Mouse (Mus musculus) limb, embryonic 14.5 days (tissue): ENCODE measurements around the gene Triobp. TPM values are rescaled to one million over a fixed set of nuclear protein-coding genes. Genes with fewer than 3 reads are reported as not detected.

Experiments
- ATAC-seq: fragments of 200-750 bp; cut with Nextera tagmentation; 2 replicates; pipeline ENCODE4 v1.8.0; 2017; ENCODE audit warnings: low read depth, moderate number of reproducible peaks, moderate TSS enrichment; ENCODE audit not compliant: low FRiP score
- DNase-seq: peaks from one replicate; pipeline ENCODE4 v3.0.0-alpha.2; 2015; ENCODE audit warnings: low spot score
- H3K27ac ChIP-seq: fragments of 300-500 bp; sonication (generic); replicated peaks from 2 replicates; pipeline ENCODE4 v1.5.1; 2014; ENCODE audit warnings: low read depth, mild to moderate bottlenecking, low read length, moderate library complexity, mixed read lengths
- H3K27me3 ChIP-seq: fragments of 300-500 bp; sonication (generic); 2 replicates; pipeline ENCODE4 v1.6.1; 2014; ENCODE audit warnings: low read length, mixed read lengths; ENCODE audit not compliant: control insufficient read depth, insufficient read depth
- H3K36me3 ChIP-seq: fragments of 300-500 bp; sonication (generic); 2 replicates; pipeline ENCODE4 v1.6.1; 2014; ENCODE audit warnings: mild to moderate bottlenecking, low read length, moderate library complexity, mixed read lengths; ENCODE audit not compliant: control insufficient read depth, insufficient read depth
- H3K4me1 ChIP-seq: fragments of 300-500 bp; sonication (generic); 2 replicates; pipeline ENCODE4 v1.6.1; 2014; ENCODE audit warnings: antibody characterized with exemption, low read length, mixed read lengths; ENCODE audit not compliant: control insufficient read depth, insufficient read depth
- H3K4me2 ChIP-seq: fragments of 300-500 bp; sonication (generic); replicated peaks from 2 replicates; pipeline ENCODE4 v1.6.1; 2014; ENCODE audit warnings: low read depth, mild to moderate bottlenecking, low read length, moderate library complexity; ENCODE audit not compliant: severe bottlenecking
- H3K4me3 ChIP-seq: fragments of 300-500 bp; sonication (generic); replicated peaks from 2 replicates; pipeline ENCODE4 v1.5.1; 2014; ENCODE audit warnings: low read length
- H3K9ac ChIP-seq: fragments of 300-500 bp; sonication (generic); 2 replicates; pipeline ENCODE4 v1.6.1; 2014; ENCODE audit warnings: mild to moderate bottlenecking, low read depth, low read length, moderate library complexity; ENCODE audit not compliant: severe bottlenecking
- H3K9me3 ChIP-seq: fragments of 300-500 bp; sonication (generic); 2 replicates; pipeline ENCODE4 v1.6.1; 2016; ENCODE audit warnings: low read length; ENCODE audit not compliant: control insufficient read depth
- POLR2A ChIP-seq: fragments of 200-500 bp; IDR thresholded peaks from 2 replicates; pipeline ENCODE4 v1.8.0; 2012; ENCODE audit warnings: inconsistent platforms, mild to moderate bottlenecking, moderate library complexity, borderline replicate concordance; ENCODE audit not compliant: insufficient read depth, insufficient read length; ENCODE audit errors: extremely low read depth
- WGBS: fragments of 180-500 bp; shearing (Covaris S2); extraction: QIAGEN DNeasy Blood & Tissue Kit; methylation state at CpG from one replicate; pipeline ENCODE4 v1.1.7; 2014; 5-methylcytosine and 5-hydroxymethylcytosine counted together
- polyA plus RNA-seq, 2 experiments: library from polyadenylated mRNA; depleted of rRNA in 1 of 2; stranded (reverse) in 1 of 2; unstranded in 1 of 2; fragments of >200 nt; fragmentation: Nextera tagmentation in 1 of 2; extraction: Ambion mirVana in 1 of 2; gene quantifications; 2 replicates each; pipeline versions ENCODE4 v1.2.1 to v1.2.3; 2012 to 2014

The Triobp gene
- polyA plus RNA-seq, 2 experiments, result 44.7 to 64.4 TPM

DNA sequence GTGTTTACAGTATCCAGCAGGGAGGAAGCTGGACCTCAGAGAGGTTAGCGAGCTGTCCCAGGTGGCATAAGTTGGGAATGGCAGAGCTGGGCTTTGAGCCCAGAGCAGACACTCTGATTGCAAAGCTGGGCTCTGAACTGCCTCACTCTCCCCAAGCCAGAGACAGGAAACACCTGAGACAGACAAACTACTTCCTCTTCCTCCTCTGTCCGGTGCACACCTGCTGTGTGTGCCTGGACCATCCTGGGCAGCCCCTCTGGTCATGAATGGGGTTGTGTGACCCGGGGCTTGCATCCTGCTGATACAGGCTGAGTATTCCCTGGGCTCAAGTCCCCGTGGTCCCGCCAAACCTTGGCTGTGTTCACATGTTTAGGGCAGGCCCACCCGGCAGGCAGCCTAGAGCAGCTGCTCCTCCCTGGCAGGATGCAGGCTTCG is 52.9 kb downstream of the Triobp start:
- Histone ChIP-seq H3K36me3 (peaks cover 99% of the 10 kb centered on the region), H3K27me3 (no peaks in the 10 kb centered on the region), H3K9ac (no peak overlapping the region), H3K4me2 (no peak overlapping the region), H3K27ac (no peak overlapping the region), H3K4me1 (no peaks in the 10 kb centered on the region), H3K4me3 (no peak overlapping the region), H3K9me3 (no peaks in the 10 kb centered on the region)
- no peak for DNase-seq
- ATAC-seq, result no peak
- no peak for TF ChIP-seq POLR2A
- WGBS, result 70% methylated on average over 7 of the region's 7 CpGs

DNA sequence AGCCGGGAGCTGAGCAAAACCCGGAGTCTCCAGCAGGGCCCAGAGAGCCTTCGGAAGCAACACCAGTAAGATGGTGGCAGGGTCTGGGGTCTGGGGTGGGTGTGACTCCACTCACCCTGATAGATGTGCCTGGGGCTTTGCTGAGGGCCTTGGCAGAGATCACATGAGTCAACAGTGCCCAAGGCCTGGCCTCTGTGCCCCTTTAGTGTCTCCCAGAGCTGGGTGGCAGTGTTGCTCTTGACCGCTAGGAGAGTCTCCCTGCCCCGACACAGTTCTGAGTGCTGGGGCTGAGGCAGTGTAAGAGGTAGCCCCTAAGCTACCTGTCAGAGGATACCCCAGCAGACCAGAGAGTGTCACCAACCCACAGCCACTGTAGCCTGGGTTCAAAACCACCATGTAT is 54.0 kb downstream of the Triobp start:
- no peak overlapping the region for H3K9ac ChIP-seq
- H3K9me3 ChIP-seq, result no peaks in the 10 kb centered on the region
- no peak for TF ChIP-seq POLR2A
- no peak overlapping the region for H3K27ac ChIP-seq
- no peak overlapping the region for H3K4me2 ChIP-seq
- H3K36me3 ChIP-seq, result peaks cover 99% of the 10 kb centered on the region
- 88% methylated on average over 5 of the region's 5 CpGs for WGBS
- no peak for DNase-seq
- no peak for ATAC-seq
- H3K4me1 ChIP-seq, result no peaks in the 10 kb centered on the region
- no peaks in the 10 kb centered on the region for H3K27me3 ChIP-seq
- no peak overlapping the region for H3K4me3 ChIP-seq

DNA sequence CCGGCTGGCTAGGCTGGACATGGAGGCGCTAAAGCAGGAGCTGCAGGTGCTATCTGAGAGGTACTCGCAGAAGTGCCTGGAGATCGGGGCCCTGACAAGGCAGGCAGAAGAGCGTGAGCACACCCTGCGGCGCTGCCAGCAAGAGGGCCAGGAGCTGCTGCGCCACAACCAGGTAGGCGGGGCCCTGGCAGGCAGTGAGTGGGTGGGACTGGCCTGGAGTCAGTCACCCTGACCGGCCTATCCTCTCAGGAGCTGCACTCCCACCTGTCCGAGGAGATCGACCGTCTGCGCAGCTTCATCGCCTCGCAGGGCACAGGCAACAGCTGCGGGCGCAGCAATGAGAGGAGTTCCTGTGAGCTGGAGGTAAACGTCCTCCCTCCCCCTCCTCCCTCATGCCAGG is 54.5 kb downstream of the Triobp start:
- H3K4me2 ChIP-seq, result no peak overlapping the region
- TF ChIP-seq POLR2A, result no peak
- ATAC-seq, result no peak
- H3K27me3 ChIP-seq, result no peaks in the 10 kb centered on the region
- H3K9ac ChIP-seq, result no peak overlapping the region
- no peaks in the 10 kb centered on the region for H3K4me1 ChIP-seq
- H3K4me3 ChIP-seq, result no peak overlapping the region
- WGBS, result 37% methylated on average over 19 of the region's 19 CpGs
- no peak overlapping the region for H3K27ac ChIP-seq
- H3K9me3 ChIP-seq, result no peaks in the 10 kb centered on the region
- H3K36me3 ChIP-seq, result peaks cover 99% of the 10 kb centered on the region
- DNase-seq, result no peak

DNA sequence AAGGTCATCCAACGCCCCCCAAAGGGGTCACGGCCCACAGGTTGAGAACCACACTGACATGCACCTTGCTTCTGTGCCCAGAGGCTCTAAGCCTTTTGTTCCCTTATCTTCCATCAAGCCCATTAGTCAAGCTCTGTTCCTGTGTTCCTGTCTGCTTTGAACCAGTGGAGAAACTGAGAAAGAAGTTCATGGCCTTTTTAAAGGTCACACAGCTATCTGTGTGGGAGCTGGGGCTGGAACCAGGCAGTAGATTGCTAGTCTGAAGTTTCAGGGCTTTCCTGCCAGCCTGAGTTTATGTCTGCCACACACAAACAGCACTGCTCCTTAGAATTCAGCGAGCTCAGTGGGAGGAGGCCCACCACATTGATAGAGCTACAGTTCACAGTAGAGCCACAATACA is 55.6 kb downstream of the Triobp start:
- Histone ChIP-seq H3K9ac (no peak overlapping the region), H3K27ac (no peak overlapping the region), H3K4me2 (no peak overlapping the region), H3K27me3 (no peaks in the 10 kb centered on the region), H3K4me3 (no peak overlapping the region), H3K9me3 (no peaks in the 10 kb centered on the region), H3K36me3 (peaks cover 93% of the 10 kb centered on the region), H3K4me1 (no peaks in the 10 kb centered on the region)
- 83% methylated on average over 3 of the region's 3 CpGs for WGBS
- DNase-seq (no peak), ATAC-seq (no peak)
- TF ChIP-seq POLR2A, result no peak

DNA sequence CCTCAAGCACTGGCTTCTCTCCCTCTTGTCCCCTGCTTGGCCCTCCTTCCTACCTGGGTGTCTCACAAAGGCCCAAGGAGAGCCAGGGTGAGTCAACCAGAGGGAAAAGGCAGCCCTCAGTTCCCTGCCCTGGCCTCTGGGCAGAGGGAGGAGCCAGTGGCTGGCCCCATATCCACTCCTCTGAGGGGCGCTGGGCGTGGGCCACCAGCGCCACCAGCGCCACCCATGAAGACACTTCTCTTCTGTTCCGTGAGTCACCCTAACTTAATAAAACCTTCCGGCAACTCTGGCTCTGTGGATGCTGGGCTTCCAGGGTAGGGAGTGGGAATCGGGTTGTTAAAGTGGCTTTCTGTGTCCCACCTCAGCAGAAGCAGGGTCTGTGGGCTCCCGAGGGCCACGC is 58.1 kb downstream of the Triobp start:
- peaks cover 69% of the 10 kb centered on the region for H3K36me3 ChIP-seq
- WGBS, result 88% methylated on average over 9 of the region's 9 CpGs

DNA sequence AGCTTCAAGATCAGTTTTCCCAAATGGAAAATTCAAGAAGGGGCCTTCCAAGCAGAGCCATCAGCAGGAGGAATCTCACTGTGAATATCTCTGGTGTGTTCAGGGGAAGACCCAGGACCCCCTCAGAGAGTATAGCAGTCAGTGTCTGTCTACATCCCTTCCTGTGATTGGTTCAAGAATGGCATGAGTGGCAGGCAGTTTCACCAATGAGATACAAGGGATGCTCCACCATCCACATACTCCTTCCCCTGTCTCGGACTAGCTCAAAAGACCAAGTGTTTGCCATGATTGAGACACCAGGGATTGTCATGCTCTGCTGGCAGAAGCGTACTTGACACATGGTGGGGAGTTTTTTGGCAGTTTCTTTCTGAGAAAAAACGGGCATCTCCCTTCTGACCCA is 59.1 kb downstream of the Triobp start:
- no peak for TF ChIP-seq POLR2A
- Histone ChIP-seq H3K9ac (no peak overlapping the region), H3K27me3 (no peaks in the 10 kb centered on the region), H3K36me3 (peaks cover 58% of the 10 kb centered on the region), H3K4me3 (no peak overlapping the region), H3K4me2 (no peak overlapping the region), H3K4me1 (no peaks in the 10 kb centered on the region), H3K9me3 (no peaks in the 10 kb centered on the region), H3K27ac (no peak overlapping the region)
- 85% methylated on average over 3 of the region's 3 CpGs for WGBS
- no peak for DNase-seq
- no peak for ATAC-seq

More for the DNA sequence above, 58.1 kb downstream of the Triobp start:
- Histone ChIP-seq H3K9me3 (no peaks in the 10 kb centered on the region), H3K9ac (no peak overlapping the region), H3K4me3 (no peak overlapping the region), H3K4me2 (no peak overlapping the region), H3K27ac (no peak overlapping the region), H3K27me3 (no peaks in the 10 kb centered on the region), H3K4me1 (no peaks in the 10 kb centered on the region)
- TF ChIP-seq POLR2A, result no peak
- ATAC-seq (no peak), DNase-seq (no peak)
